Mouse (Mus musculus): Measurements from ENCODE around the gene Smg5. TPM values are rescaled to one million over a fixed set of nuclear protein-coding genes. Genes with fewer than 3 reads are reported as not detected.
"Not testable (repeated sequence)": the region's sequence is repeated elsewhere in the genome, so short reads cannot be mapped to it uniquely, and the experiment has no call there.

Gene Smg5
- polyA plus RNA-seq, 1 experiment, result 53.5 TPM

DNA sequence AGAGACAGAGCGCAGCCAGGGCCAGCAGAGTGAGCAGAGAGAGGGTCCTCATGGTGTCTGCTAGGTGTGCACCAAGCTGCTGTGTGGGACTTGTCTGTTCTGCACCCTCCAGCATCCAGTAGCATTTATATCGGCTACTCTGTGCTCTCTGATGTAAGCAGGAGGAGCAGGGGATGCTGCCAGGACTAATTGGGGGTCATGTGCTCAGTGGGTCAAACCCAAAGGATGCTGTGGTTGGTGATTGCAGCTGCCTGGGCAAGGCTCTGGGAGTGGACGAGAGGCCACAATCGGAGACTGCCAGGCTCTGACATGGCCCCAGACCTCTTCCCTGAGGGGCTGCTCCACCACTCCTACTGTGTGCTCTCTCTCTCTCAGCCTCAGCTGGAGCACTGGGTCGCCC lies 42.5 kb downstream of the Smg5 start, which contains the start of gene Bglap2:
Gene Bglap2, minus strand, starts transcription at position 101 of the 400 bp plus-strand sequence.
- H3K36me3 ChIP-seq (ENCODE audit: control insufficient read depth, insufficient read depth); H3K79me2 ChIP-seq (ENCODE audit: control insufficient read depth, insufficient read depth); H3ac ChIP-seq (ENCODE audit: control insufficient read depth, insufficient read length); H3K4me2 ChIP-seq (ENCODE audit: low read depth); H3K27me3 ChIP-seq (ENCODE audit: control insufficient read depth, insufficient read depth, insufficient read length); H3K4me3 ChIP-seq: not testable (repeated sequence)
- TF ChIP-seq MYOG (IDR thresholded peaks at IDR 0.05; ENCODE audit: control insufficient read depth in 1 of 3, insufficient read depth in 1 of 3, insufficient read length in 2 of 3, low read depth in 2 of 3), result peak in 1 of 3 experiments; percentile 4

GRCm38 (mm10) chr3:88381389-88382315 lies 45.6 kb downstream of the Smg5 start:
- H3K27me3 ChIP-seq (ENCODE audit: control insufficient read depth, insufficient read depth, insufficient read length); H3K79me2 ChIP-seq (ENCODE audit: control insufficient read depth, insufficient read depth); H3ac ChIP-seq (ENCODE audit: control insufficient read depth, insufficient read length); H3K36me3 ChIP-seq (ENCODE audit: control insufficient read depth, insufficient read depth); H3K4me3 ChIP-seq: not testable (repeated sequence)
- H3K4me2 ChIP-seq (ENCODE audit: low read depth), result peak overlapping the region; percentile 34

DNA sequence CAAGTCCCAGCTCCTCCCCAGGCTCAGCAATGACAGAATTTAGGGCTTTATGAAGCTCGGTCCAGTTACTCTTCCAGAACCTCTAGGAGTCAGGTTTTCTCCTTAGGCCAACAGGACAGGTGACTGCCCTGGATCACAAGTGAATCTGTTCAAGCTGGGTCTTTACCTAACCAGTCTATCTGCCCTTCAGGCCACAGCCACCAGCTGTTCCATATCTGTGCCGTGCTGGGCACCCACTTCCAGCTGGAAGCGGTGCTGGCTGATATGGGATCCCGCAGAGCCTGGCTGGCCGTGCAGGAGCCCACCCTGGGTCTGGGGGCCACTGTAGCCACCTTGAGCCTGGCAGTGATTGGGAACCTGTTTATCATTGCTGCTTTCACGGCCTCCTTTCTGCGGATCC lies 46.3 kb downstream of the Smg5 start:
- H3K4me2 ChIP-seq (ENCODE audit: low read depth); H3K4me3 ChIP-seq: not testable (repeated sequence)

DNA sequence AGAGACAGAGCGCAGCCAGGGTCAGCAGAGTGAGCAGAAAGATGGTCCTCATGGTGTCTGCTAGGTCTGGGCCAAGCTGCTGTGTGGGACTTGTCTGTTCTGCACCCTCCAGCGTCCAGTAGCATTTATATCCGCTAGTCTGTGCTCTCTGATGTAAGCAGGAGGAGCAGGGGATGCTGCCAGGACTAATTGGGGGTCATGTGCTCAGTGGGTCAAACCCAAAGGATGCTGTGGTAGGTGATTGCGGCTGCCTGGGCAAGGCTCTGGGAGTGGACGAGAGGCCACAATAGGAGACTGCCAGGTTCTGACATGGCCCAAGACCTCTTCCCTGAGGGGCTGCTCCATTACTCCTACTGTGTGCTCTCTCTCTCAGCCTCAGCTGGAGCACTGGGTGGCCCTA lies 48.3 kb downstream of the Smg5 start, which contains the start of gene Bglap:
Gene Bglap, minus strand, starts transcription at position 101 of the 400 bp plus-strand sequence.
- Histone ChIP-seq H3K36me3 (ENCODE audit: control insufficient read depth, insufficient read depth) (no peaks in the 10 kb centered on the region), H3K4me2 (ENCODE audit: low read depth) (no peak within 1 kb of the TSS), H3K79me2 (ENCODE audit: control insufficient read depth, insufficient read depth) (no peaks in the 10 kb centered on the region), H3K4me3 (no peak within 1 kb of the TSS), H3K27me3 (ENCODE audit: control insufficient read depth, insufficient read depth, insufficient read length) (no peaks in the 10 kb centered on the region), H3ac (ENCODE audit: control insufficient read depth, insufficient read length) (no peak within 1 kb of the TSS)
- TF ChIP-seq CEBPB (IDR thresholded peaks at IDR 0.05; ENCODE audit: insufficient read depth, poor library complexity, severe bottlenecking), result no peak
- no peak for TF ChIP-seq MYOG (IDR thresholded peaks at IDR 0.05; ENCODE audit: control insufficient read depth in 1 of 3, insufficient read depth in 1 of 3, insufficient read length in 2 of 3, low read depth in 2 of 3)

More for the DNA sequence above, 46.3 kb downstream of the Smg5 start:
- H3K79me2 ChIP-seq (ENCODE audit: control insufficient read depth, insufficient read depth); H3K27me3 ChIP-seq (ENCODE audit: control insufficient read depth, insufficient read depth, insufficient read length); H3K36me3 ChIP-seq (ENCODE audit: control insufficient read depth, insufficient read depth); H3ac ChIP-seq (ENCODE audit: control insufficient read depth, insufficient read length): not testable (repeated sequence)

DNA sequence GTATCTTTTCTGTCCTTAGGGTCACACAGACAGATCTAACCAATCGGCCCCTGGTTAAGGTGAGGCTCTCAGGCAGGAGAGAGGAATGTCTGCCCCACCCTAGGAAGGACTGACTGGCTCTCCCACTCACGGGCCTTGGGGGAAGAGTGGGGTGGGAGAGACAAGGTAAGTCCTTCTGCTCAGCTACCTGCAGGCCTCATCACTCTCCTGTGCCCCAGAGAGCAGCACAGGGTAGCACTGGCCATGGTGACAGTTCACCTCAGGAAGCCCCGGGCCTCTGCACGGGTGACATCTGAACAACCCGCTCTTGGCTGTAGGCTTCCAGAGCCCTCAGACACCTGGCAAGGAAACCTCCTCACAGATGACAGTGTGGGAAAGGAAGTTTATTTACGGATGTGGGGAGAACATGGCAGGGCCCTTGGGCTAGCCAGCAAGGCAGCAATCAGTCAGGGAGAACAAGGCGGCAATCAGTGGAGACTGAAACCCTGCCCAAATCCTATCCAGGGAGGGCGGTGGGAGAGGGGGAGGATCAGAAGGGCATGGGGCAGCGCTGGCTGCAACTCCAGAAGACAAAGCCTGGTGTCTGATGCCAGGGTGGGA lies 57.8 kb downstream of the Smg5 start:
- no peaks in the 10 kb centered on the region for H3K79me2 ChIP-seq (ENCODE audit: control insufficient read depth, insufficient read depth)
- no peak overlapping the region for H3K4me2 ChIP-seq (ENCODE audit: low read depth)
- H3K27me3 ChIP-seq (ENCODE audit: control insufficient read depth, insufficient read depth, insufficient read length), result no peaks in the 10 kb centered on the region
- no peak overlapping the region for H3K4me3 ChIP-seq
- H3ac ChIP-seq (ENCODE audit: control insufficient read depth, insufficient read length), result no peak overlapping the region
- TF ChIP-seq POLR2A (IDR thresholded peaks at IDR 0.05; ENCODE audit: insufficient read length, low read depth) (no peak), TCF3 (IDR thresholded peaks at IDR 0.05; ENCODE audit: insufficient read length, low read depth) (no peak), SRF (IDR thresholded peaks at IDR 0.05; ENCODE audit: control insufficient read depth, insufficient read length, low read depth) (no peak), MYOG (IDR thresholded peaks at IDR 0.05; ENCODE audit: control insufficient read depth in 1 of 3, insufficient read depth in 1 of 3, insufficient read length in 2 of 3, low read depth in 2 of 3) (no peak), REST (IDR thresholded peaks at IDR 0.05; ENCODE audit: insufficient read depth, insufficient read length) (no peak), MYOD1 (IDR thresholded peaks at IDR 0.05; ENCODE audit: control insufficient read depth in 1 of 3, insufficient read length in 2 of 3, low read depth in 2 of 3) (no peak), POLR2AphosphoS2 (IDR thresholded peaks at IDR 0.05; ENCODE audit: insufficient read length, low read depth) (no peak), MAX (IDR thresholded peaks at IDR 0.05; ENCODE audit: low read depth) (no peak), USF1 (IDR thresholded peaks at IDR 0.05; ENCODE audit: low read depth) (no peak), E2F4 (IDR thresholded peaks at IDR 0.05; ENCODE audit: insufficient read depth) (no peak), TCF12 (IDR thresholded peaks at IDR 0.05; ENCODE audit: insufficient read depth, poor library complexity, severe bottlenecking) (no peak), CEBPB (IDR thresholded peaks at IDR 0.05; ENCODE audit: insufficient read depth, poor library complexity, severe bottlenecking) (no peak)
- H3K36me3 ChIP-seq (ENCODE audit: control insufficient read depth, insufficient read depth), result no peaks in the 10 kb centered on the region

DNA sequence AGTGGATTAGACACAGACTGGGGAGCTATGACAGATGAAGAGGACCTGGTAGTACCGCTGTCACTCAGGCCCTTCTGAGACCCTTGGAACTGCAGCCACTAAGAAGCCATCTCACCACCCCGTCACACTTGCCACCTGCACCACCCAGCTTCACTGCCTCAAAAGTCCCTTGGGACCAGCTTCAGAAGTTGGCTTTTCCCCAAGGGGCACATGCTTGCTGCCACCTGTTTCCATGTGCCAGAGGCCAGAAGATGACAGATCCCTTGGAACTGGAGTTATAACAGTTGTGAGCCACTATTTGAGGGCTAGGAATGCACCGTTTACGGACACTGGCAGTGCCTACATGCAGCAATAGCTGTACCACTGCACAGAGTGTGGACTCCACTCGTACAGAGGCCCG lies 59.2 kb downstream of the Smg5 start:
- peak in 2 of 3 experiments; percentile 46 to 70 for TF ChIP-seq MYOD1 (IDR thresholded peaks at IDR 0.05; ENCODE audit: control insufficient read depth in 1 of 3, insufficient read length in 2 of 3, low read depth in 2 of 3)
- peak in 1 of 3 experiments; percentile 71 for TF ChIP-seq MYOG (IDR thresholded peaks at IDR 0.05; ENCODE audit: control insufficient read depth in 1 of 3, insufficient read depth in 1 of 3, insufficient read length in 2 of 3, low read depth in 2 of 3)
- no peak for TF ChIP-seq MAX (IDR thresholded peaks at IDR 0.05; ENCODE audit: low read depth)
- no peak overlapping the region for H3K4me3 ChIP-seq
- no peak overlapping the region for H3ac ChIP-seq (ENCODE audit: control insufficient read depth, insufficient read length)
- H3K4me2 ChIP-seq (ENCODE audit: low read depth), result no peak overlapping the region
- no peaks in the 10 kb centered on the region for H3K36me3 ChIP-seq (ENCODE audit: control insufficient read depth, insufficient read depth)
- H3K79me2 ChIP-seq (ENCODE audit: control insufficient read depth, insufficient read depth), result no peaks in the 10 kb centered on the region
- no peaks in the 10 kb centered on the region for H3K27me3 ChIP-seq (ENCODE audit: control insufficient read depth, insufficient read depth, insufficient read length)

Measured in myocyte (in vitro differentiated cells).